Mouse (Mus musculus) CH12.LX (cell line): ENCODE measurements around the gene Pkp4. TPM values are rescaled to one million over a fixed set of nuclear protein-coding genes. Genes with fewer than 3 reads are reported as not detected.

Experiments
- DNase-seq: peaks from one replicate; pipeline ENCODE4 v3.0.0-alpha.2; 2013; ENCODE audit errors: extremely low read depth
- H3K27ac ChIP-seq: 2 replicates; pipeline ENCODE4 v1.5.1; 2012; ENCODE audit warnings: low read depth, mild to moderate bottlenecking, control low read depth, moderate library complexity; ENCODE audit not compliant: insufficient read depth
- H3K27me3 ChIP-seq: replicated peaks from 2 replicates; pipeline ENCODE3; 2012; ENCODE audit warnings: inconsistent platforms
- H3K36me3 ChIP-seq, 2 experiments: replicated peaks in 1 of 2; 2 replicates each; pipeline versions ENCODE3 to v1.6.1; 2012; ENCODE audit warnings: inconsistent platforms in 1 of 2, low read length in 1 of 2, mild to moderate bottlenecking in 1 of 2, mixed read lengths in 1 of 2, moderate library complexity in 1 of 2; ENCODE audit not compliant: control insufficient read depth in 1 of 2, insufficient read depth in 1 of 2
- H3K4me1 ChIP-seq, 2 experiments: 2 replicates each; pipeline ENCODE4 v1.6.1; 2012; ENCODE audit warnings: inconsistent platforms in 1 of 2, moderate library complexity in 1 of 2; ENCODE audit not compliant: insufficient read depth in 2 of 2, control insufficient read depth in 1 of 2
- H3K4me2 ChIP-seq: 2 replicates; pipeline ENCODE4 v1.6.1; 2012; ENCODE audit warnings: low read depth, mild to moderate bottlenecking, control low read depth; ENCODE audit not compliant: poor library complexity, insufficient read depth, severe bottlenecking
- H3K4me3 ChIP-seq, 3 experiments: fragments of 150-350 bp in 1 of 3; sonication (generic) in 1 of 3; replicated peaks in 1 of 3; 2 replicates each; pipeline versions ENCODE3 to v1.5.1; 2011 to 2012; ENCODE audit warnings: low read depth in 2 of 3, low read length in 2 of 3, mild to moderate bottlenecking in 2 of 3, moderate library complexity in 2 of 3, control low read depth in 1 of 3, improper control_type of control experiment in 1 of 3, inconsistent platforms in 1 of 3, mixed read lengths in 1 of 3; ENCODE audit not compliant: poor library complexity in 1 of 3
- H3K79me2 ChIP-seq: replicated peaks from 2 replicates; pipeline ENCODE4 v1.6.1; 2012; ENCODE audit warnings: mild to moderate bottlenecking, moderate library complexity; ENCODE audit not compliant: control insufficient read depth, poor library complexity, insufficient read depth, severe bottlenecking; ENCODE audit errors: extremely low read depth
- H3K9ac ChIP-seq: 2 replicates; pipeline ENCODE4 v1.6.1; 2012; ENCODE audit warnings: low read depth, mild to moderate bottlenecking, control low read depth, moderate library complexity; ENCODE audit not compliant: insufficient read depth
- H3K9me3 ChIP-seq: replicated peaks from 2 replicates; pipeline ENCODE3; 2012; ENCODE audit warnings: low read length, inconsistent platforms, mixed read lengths
- CHD1 ChIP-seq: IDR thresholded peaks from 2 replicates; pipeline ENCODE4 v1.6.1; 2012; ENCODE audit warnings: low read depth, low read length, improper control_type of control experiment, inconsistent platforms
- CHD2 ChIP-seq: IDR thresholded peaks from 2 replicates; pipeline ENCODE4 v1.6.1; 2011; ENCODE audit warnings: low read length, improper control_type of control experiment
- E2F4 ChIP-seq: IDR thresholded peaks from 2 replicates; pipeline ENCODE4 v1.6.1; 2011; ENCODE audit warnings: low read depth, low read length, improper control_type of control experiment; ENCODE audit not compliant: insufficient replicate concordance
- ELF1 ChIP-seq: IDR thresholded peaks from 2 replicates; pipeline ENCODE4 v1.6.1; 2014; ENCODE audit warnings: low read depth, mild to moderate bottlenecking, inconsistent platforms, low read length, improper control_type of control experiment
- ETS1 ChIP-seq: conservative IDR thresholded peaks from 2 replicates; pipeline ENCODE4 v1.6.1; 2012; ENCODE audit warnings: low read depth, mild to moderate bottlenecking, inconsistent platforms, low read length, improper control_type of control experiment, moderate library complexity
- GABPA ChIP-seq: IDR thresholded peaks from 2 replicates; pipeline ENCODE4 v1.6.1; 2012; ENCODE audit warnings: low read depth, low read length, improper control_type of control experiment, inconsistent platforms; ENCODE audit not compliant: insufficient replicate concordance
- JUN ChIP-seq: IDR thresholded peaks from 2 replicates; pipeline ENCODE4 v1.6.1; 2011; ENCODE audit warnings: low read depth, mild to moderate bottlenecking, low read length, improper control_type of control experiment, moderate library complexity; ENCODE audit not compliant: insufficient read depth
- KAT2A ChIP-seq: IDR thresholded peaks from 2 replicates; pipeline ENCODE4 v1.6.1; 2012; ENCODE audit warnings: low read length, improper control_type of control experiment, inconsistent platforms; ENCODE audit not compliant: insufficient replicate concordance
- MAX ChIP-seq: IDR thresholded peaks from 2 replicates; pipeline ENCODE4 v1.6.1; 2011; ENCODE audit warnings: low read length, improper control_type of control experiment
- MAZ ChIP-seq: IDR thresholded peaks from 2 replicates; pipeline ENCODE4 v1.6.1; 2012; ENCODE audit warnings: low read depth, mild to moderate bottlenecking, inconsistent platforms, low read length, improper control_type of control experiment, moderate library complexity
- MEF2A ChIP-seq: IDR thresholded peaks from 2 replicates; pipeline ENCODE4 v1.6.1; 2014; ENCODE audit warnings: low read depth, mild to moderate bottlenecking, inconsistent platforms, low read length, improper control_type of control experiment, borderline replicate concordance
- MXI1 ChIP-seq: IDR thresholded peaks from 2 replicates; pipeline ENCODE4 v1.6.1; 2011; ENCODE audit warnings: mild to moderate bottlenecking, low read depth, low read length, improper control_type of control experiment
- NELFE ChIP-seq: IDR thresholded peaks from 2 replicates; pipeline ENCODE4 v1.6.1; 2011; ENCODE audit warnings: low read depth, low read length, improper control_type of control experiment
- NRF1 ChIP-seq: IDR thresholded peaks from 2 replicates; pipeline ENCODE4 v1.6.1; 2014; ENCODE audit warnings: low read depth, mild to moderate bottlenecking, inconsistent platforms, low read length, improper control_type of control experiment, moderate library complexity
- PAX5 ChIP-seq: IDR thresholded peaks from 2 replicates; pipeline ENCODE4 v1.6.1; 2012; ENCODE audit warnings: low read length, inconsistent platforms, mixed read lengths
- POLR2A ChIP-seq: IDR thresholded peaks from 2 replicates; pipeline ENCODE4 v1.6.1; 2011; ENCODE audit warnings: low read depth, mild to moderate bottlenecking, improper control_type of control experiment, low read length
- RAD21 ChIP-seq: IDR thresholded peaks from 2 replicates; pipeline ENCODE4 v1.6.1; 2011; ENCODE audit warnings: low read depth, mild to moderate bottlenecking, low read length, improper control_type of control experiment, moderate library complexity
- SIN3A ChIP-seq: IDR thresholded peaks from 2 replicates; pipeline ENCODE4 v1.6.1; 2012; ENCODE audit warnings: low read length, improper control_type of control experiment, inconsistent platforms
- TBP ChIP-seq: conservative IDR thresholded peaks from 2 replicates; pipeline ENCODE4 v1.6.1; 2011; ENCODE audit warnings: low read depth, low read length, improper control_type of control experiment
- TCF12 ChIP-seq: IDR thresholded peaks from 2 replicates; pipeline ENCODE4 v1.6.1; 2014; ENCODE audit warnings: low read depth, mild to moderate bottlenecking, inconsistent platforms, low read length, improper control_type of control experiment
- UBTF ChIP-seq: IDR thresholded peaks from 2 replicates; pipeline ENCODE4 v1.6.1; 2012; ENCODE audit warnings: low read depth, mild to moderate bottlenecking, inconsistent platforms, low read length, improper control_type of control experiment, moderate library complexity
- USF1 ChIP-seq: IDR thresholded peaks from 2 replicates; pipeline ENCODE4 v1.6.1; 2014; ENCODE audit warnings: low read depth, mild to moderate bottlenecking, inconsistent platforms, low read length, improper control_type of control experiment
- USF2 ChIP-seq: conservative IDR thresholded peaks from 2 replicates; pipeline ENCODE4 v1.6.1; 2011; ENCODE audit warnings: low read depth, low read length, improper control_type of control experiment
- ZC3H11A ChIP-seq: IDR thresholded peaks from 2 replicates; pipeline ENCODE4 v1.6.1; 2012; ENCODE audit warnings: low read depth, mild to moderate bottlenecking, inconsistent platforms, low read length, improper control_type of control experiment
- ZMIZ1 ChIP-seq: IDR thresholded peaks from 2 replicates; pipeline ENCODE4 v1.6.1; 2012; ENCODE audit warnings: low read depth, mild to moderate bottlenecking, inconsistent platforms, low read length, improper control_type of control experiment
- ZNF384 ChIP-seq: IDR thresholded peaks from 2 replicates; pipeline ENCODE4 v1.6.1; 2012; ENCODE audit warnings: low read depth, low read length, improper control_type of control experiment, inconsistent platforms
- dilution Hi-C: fragments of 300-500 bp; cut with MboI; formaldehyde crosslinking; loops from 2 replicates; pipeline ENCODE4 v1.14.3; 2020; ENCODE audit warnings: low sequenced_read_pairs; ENCODE audit not compliant: extremely low pct_unique_long_range_greater_than_20kb, extremely low pct_ligation_motif_present
- in situ Hi-C: fragments of 300-500 bp; cut with MboI; formaldehyde crosslinking; loops from 3 replicates; pipeline ENCODE4 v1.14.3; 2019; ENCODE audit warnings: low sequenced_read_pairs, low pct_ligation_motif_present, low pct_unique_long_range_greater_than_20kb, mixed read lengths
- polyA plus RNA-seq: library from polyadenylated mRNA; unstranded; fragments of >175 nt; gene quantifications from 2 replicates; pipeline ENCODE4 v1.2.1, GENCODE M21; 2012; ENCODE audit warnings: low read depth; ENCODE audit not compliant: insufficient read length
- total RNA-seq, 2 experiments: library from RNA; depleted of rRNA; stranded (reverse); fragments of 300-350 nt in 1 of 2; fragments of >200 nt in 1 of 2; gene quantifications; 2 replicates each; pipeline ENCODE4 v1.2.3; 2012 to 2014

Pkp4 gene
- total and polyA plus RNA-seq, 3 experiments, result not detected

- dilution Hi-C loops (no loop called here), in situ Hi-C loops (no loop called here)
- no peaks in the 10 kb centered on the region for H3K36me3 ChIP-seq
- H3K4me3 ChIP-seq, result no peak overlapping the region
- H3K27me3 ChIP-seq, result no peaks in the 10 kb centered on the region
- no peaks in the 10 kb centered on the region for H3K4me1 ChIP-seq
- no peak for DNase-seq
- H3K79me2 ChIP-seq, result no peaks in the 10 kb centered on the region
- no peak for TF ChIP-seq ZNF384
- no peak for TF ChIP-seq ETS1
- TF ChIP-seq ELF1, result no peak
- TF ChIP-seq TCF12, result no peak
- TF ChIP-seq CHD2, result no peak
- TF ChIP-seq SIN3A, result no peak
- no peak for TF ChIP-seq MXI1
- no peak for TF ChIP-seq KAT2A
- no peak for TF ChIP-seq TBP
- no peak overlapping the region for H3K4me2 ChIP-seq
- no peak overlapping the region for H3K27ac ChIP-seq
- peaks cover 79% of the 10 kb centered on the region for H3K9me3 ChIP-seq
- no peak overlapping the region for H3K9ac ChIP-seq
These were observed 120.4 kb downstream of the Pkp4 start for GRCm38 (mm10) chr2:59280914-59281562.

GRCm38 (mm10) chr2:59282966-59283365 is 122.3 kb downstream of the Pkp4 start:
- in situ Hi-C loops (no loop called here), dilution Hi-C loops (no loop called here)
- Histone ChIP-seq H3K36me3 (no peaks in the 10 kb centered on the region), H3K27me3 (no peaks in the 10 kb centered on the region), H3K4me2 (no peak overlapping the region), H3K4me3 (no peak overlapping the region), H3K27ac (no peak overlapping the region), H3K79me2 (no peaks in the 10 kb centered on the region), H3K4me1 (no peaks in the 10 kb centered on the region), H3K9ac (no peak overlapping the region)
- DNase-seq, result no peak
- TF ChIP-seq RAD21 (no peak), USF1 (no peak), USF2 (no peak), ZNF384 (no peak), CHD2 (no peak), NRF1 (no peak)
- TF ChIP-seq, all 38 proteins: peak for 0
- peaks cover 80% of the 10 kb centered on the region for H3K9me3 ChIP-seq

- no peak overlapping the region for H3K27ac ChIP-seq
- no peak overlapping the region for H3K4me3 ChIP-seq
- dilution Hi-C loops, result no loop called here
- no peaks in the 10 kb centered on the region for H3K79me2 ChIP-seq
- no peaks in the 10 kb centered on the region for H3K4me1 ChIP-seq
- no peak overlapping the region for H3K4me2 ChIP-seq
- H3K27me3 ChIP-seq, result no peaks in the 10 kb centered on the region
- no peaks in the 10 kb centered on the region for H3K36me3 ChIP-seq
- in situ Hi-C loops, result no loop called here
- DNase-seq, result no peak
- H3K9me3 ChIP-seq, result peaks cover 72% of the 10 kb centered on the region
- no peak overlapping the region for H3K9ac ChIP-seq
- TF ChIP-seq KAT2A, result no peak
- no peak for TF ChIP-seq CHD2
- no peak for TF ChIP-seq MAX
- no peak for TF ChIP-seq CHD1
- TF ChIP-seq GABPA, result no peak
- no peak for TF ChIP-seq ZC3H11A
- no peak for TF ChIP-seq NELFE
- no peak for TF ChIP-seq MEF2A
- TF ChIP-seq PAX5, result no peak
- no peak for TF ChIP-seq UBTF
- no peak for TF ChIP-seq JUN
- TF ChIP-seq POLR2A, result no peak
- TF ChIP-seq MAZ, result no peak
- TF ChIP-seq MXI1, result no peak
- TF ChIP-seq E2F4, result no peak
- TF ChIP-seq ZMIZ1, result no peak
- TF ChIP-seq TCF12, result no peak
These were observed 123.6 kb downstream of the Pkp4 start for GRCm38 (mm10) chr2:59284216-59284615.
